Mouse (Mus musculus) embryonic facial prominence, embryonic 12.5 days (tissue): ENCODE data around the gene Ptov1. TPM values are rescaled to one million over a fixed set of nuclear protein-coding genes. Genes with fewer than 3 reads are reported as not detected.
A peak's percentile ranks its signal among the peaks of the same experiment; 100 is the strongest.

Experiments used
- ATAC-seq: fragments of 200-750 bp; cut with Nextera tagmentation; 2 replicates; pipeline ENCODE4 v1.8.0; 2017; ENCODE audit not compliant: insufficient number of reproducible peaks, insufficient read depth, low FRiP score, low TSS enrichment
- H3K27ac ChIP-seq: fragments of 300-500 bp; sonication (generic); 2 replicates; pipeline ENCODE4 v1.5.1; 2016; ENCODE audit warnings: mild to moderate bottlenecking
- H3K27me3 ChIP-seq: fragments of 300-500 bp; sonication (generic); 2 replicates; pipeline ENCODE4 v1.6.1; 2016; ENCODE audit warnings: mild to moderate bottlenecking, moderate library complexity
- H3K36me3 ChIP-seq: fragments of 300-500 bp; sonication (generic); 2 replicates; pipeline ENCODE4 v1.6.1; 2016; ENCODE audit warnings: mild to moderate bottlenecking
- H3K4me1 ChIP-seq: fragments of 300-500 bp; sonication (generic); 2 replicates; pipeline ENCODE4 v1.6.1; 2016
- H3K4me2 ChIP-seq: fragments of 300-500 bp; sonication (generic); replicated peaks from 2 replicates; pipeline ENCODE4 v1.6.1; 2016; ENCODE audit warnings: mild to moderate bottlenecking, moderate library complexity
- H3K4me3 ChIP-seq: fragments of 300-500 bp; sonication (generic); 2 replicates; pipeline ENCODE4 v1.5.1; 2016; ENCODE audit warnings: mild to moderate bottlenecking
- H3K9ac ChIP-seq: fragments of 300-500 bp; sonication (generic); 2 replicates; pipeline ENCODE4 v1.6.1; 2016; ENCODE audit warnings: mild to moderate bottlenecking, moderate library complexity
- H3K9me3 ChIP-seq: fragments of 300-500 bp; sonication (generic); 2 replicates; pipeline ENCODE4 v1.6.1; 2016; ENCODE audit warnings: mild to moderate bottlenecking, moderate library complexity
- WGBS: fragments of 180-500 bp; shearing (Covaris S2); methylation state at CpG from one replicate; pipeline ENCODE4 v1.1.7; 2016; 5-methylcytosine and 5-hydroxymethylcytosine counted together
- polyA plus RNA-seq: library from polyadenylated mRNA; unstranded; fragments of >200 nt; fragmentation: Nextera tagmentation; extraction: Ambion mirVana; gene quantifications from 2 replicates; pipeline ENCODE4 v1.2.1, GENCODE M21; 2016

The Ptov1 gene
- 696 and 750 TPM in 2 replicates for polyA plus RNA-seq

DNA sequence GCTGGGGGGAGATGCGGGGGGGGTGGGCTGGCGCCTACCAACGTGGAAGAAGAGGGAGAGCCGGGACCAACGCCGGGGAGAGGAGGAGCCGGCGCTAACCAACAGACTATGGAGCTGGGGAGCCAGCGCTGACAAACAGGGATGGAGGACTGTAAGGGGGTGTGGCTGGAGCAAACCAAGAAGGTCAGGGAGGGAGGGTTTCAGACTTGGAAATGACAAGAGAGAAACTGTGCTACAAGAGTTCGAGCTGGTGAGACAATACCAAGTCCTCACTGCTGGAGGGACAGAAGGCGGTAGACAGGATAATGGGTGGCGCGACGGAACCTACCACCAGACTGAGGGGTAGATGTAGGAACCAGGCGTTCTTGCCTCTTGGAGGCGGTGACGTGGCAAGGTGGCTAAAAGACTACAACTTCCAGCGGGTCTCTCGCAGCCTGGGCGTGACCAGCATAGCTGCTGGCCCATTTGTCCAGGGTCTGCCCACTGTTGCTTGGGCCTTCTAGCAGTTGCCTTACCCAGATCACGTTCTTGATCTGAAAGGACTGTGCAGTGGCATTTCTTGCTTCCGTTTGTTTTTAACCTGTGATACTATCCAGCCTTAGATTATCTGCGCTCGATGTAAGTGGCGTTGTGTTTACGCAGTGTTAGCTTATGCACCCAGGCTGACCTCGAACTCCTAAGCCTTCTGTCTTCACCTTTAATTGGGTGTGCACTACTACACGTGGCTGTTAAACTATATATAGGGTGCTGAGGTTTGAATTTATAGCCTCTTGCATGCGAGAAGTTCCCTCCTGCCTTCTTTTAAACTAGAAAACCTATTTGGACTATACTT, at the start of gene Ptov1:
Gene Ptov1, minus strand, starts transcription at position 92 of the 832 bp plus-strand sequence.
- Histone ChIP-seq H3K27ac (peak within 1 kb of the TSS; percentile 100), H3K4me3 (peak within 1 kb of the TSS; percentile 86), H3K9ac (peak within 1 kb of the TSS; percentile 99), H3K36me3 (peaks cover 24% of the 10 kb centered on the region), H3K27me3 (no peaks in the 10 kb centered on the region), H3K4me1 (peaks cover 41% of the 10 kb centered on the region), H3K4me2 (peak within 1 kb of the TSS; percentile 95), H3K9me3 (no peaks in the 10 kb centered on the region)
- ATAC-seq, result peak; percentile 92
- WGBS, result 11% methylated on average over 29 of the region's 29 CpGs

DNA sequence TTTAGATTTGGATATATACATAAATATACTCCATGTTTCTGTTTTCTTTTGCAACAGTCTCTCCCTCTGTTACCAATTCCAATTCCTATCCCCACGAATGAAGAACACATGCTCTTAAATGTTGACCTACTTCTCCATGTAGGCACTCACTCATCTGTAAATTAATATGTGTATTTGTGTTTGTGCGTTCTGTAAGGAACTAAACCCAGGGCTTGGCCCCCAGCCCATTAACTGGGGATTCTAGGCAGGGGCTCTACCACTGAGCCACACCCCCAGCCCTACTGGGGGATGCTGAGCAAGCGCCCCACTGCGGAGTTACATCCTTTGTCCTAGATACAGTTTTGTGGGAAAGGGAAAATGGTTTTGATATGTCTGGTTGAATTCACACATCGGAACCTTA, 49.5 kb upstream of the Ptov1 start:
- Histone ChIP-seq H3K9me3 (no peaks in the 10 kb centered on the region), H3K4me1 (no peaks in the 10 kb centered on the region), H3K9ac (no peak overlapping the region), H3K36me3 (peaks cover 50% of the 10 kb centered on the region), H3K4me3 (no peak overlapping the region), H3K4me2 (no peak overlapping the region), H3K27me3 (no peaks in the 10 kb centered on the region), H3K27ac (no peak overlapping the region)
- no peak for ATAC-seq
- WGBS, result 80% methylated on average over 5 of the region's 5 CpGs

DNA sequence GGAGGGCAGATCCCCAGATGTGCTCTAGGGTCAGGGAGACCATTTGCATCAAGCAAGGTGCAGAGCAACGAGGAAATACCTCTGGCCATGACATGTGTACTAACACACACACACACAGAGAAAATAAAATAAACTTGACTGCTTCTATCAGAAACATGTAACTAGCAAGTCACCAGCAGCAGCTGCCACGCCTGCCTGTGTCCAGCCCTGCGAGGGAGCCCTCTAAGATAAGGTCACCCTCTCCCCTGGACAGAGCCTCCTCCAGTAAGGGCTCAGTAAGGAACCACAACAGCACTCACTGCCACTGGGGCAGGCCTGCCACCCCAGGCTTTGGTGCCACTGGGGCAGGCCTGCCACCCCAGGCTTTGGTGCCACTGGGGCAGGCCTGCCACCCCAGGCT, 48.6 kb upstream of the Ptov1 start:
- Histone ChIP-seq H3K4me3 (no peak overlapping the region), H3K9me3 (no peaks in the 10 kb centered on the region), H3K36me3 (peaks cover 51% of the 10 kb centered on the region), H3K4me2 (no peak overlapping the region), H3K27me3 (no peaks in the 10 kb centered on the region), H3K9ac (no peak overlapping the region), H3K4me1 (no peaks in the 10 kb centered on the region), H3K27ac (no peak overlapping the region)
- no peak for ATAC-seq
- 86% methylated on average over 3 of the region's 3 CpGs for WGBS

DNA sequence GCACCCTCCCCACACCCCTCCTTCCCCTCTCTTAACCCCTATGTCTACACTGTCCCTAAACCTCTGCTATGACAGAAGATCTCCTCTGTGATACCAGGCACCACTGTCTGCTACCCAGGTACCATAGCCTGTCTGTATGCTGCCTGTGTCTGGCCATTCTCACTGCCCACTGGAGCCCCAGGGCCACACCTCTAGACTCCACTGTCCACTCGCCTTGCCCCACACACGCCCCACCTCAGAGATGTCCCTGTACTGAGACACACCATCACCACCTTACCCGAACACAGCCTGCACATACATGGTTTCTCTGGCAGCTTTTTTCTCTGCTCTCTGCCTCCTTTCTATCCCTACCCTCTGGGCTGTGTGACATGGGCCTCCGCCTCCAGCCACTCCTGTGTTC, 47.3 kb upstream of the Ptov1 start:
- no peaks in the 10 kb centered on the region for H3K4me1 ChIP-seq
- 94% methylated on average over 4 of the region's 4 CpGs for WGBS
- no peak overlapping the region for H3K27ac ChIP-seq
- no peaks in the 10 kb centered on the region for H3K27me3 ChIP-seq
- no peak overlapping the region for H3K9ac ChIP-seq
- no peaks in the 10 kb centered on the region for H3K9me3 ChIP-seq
- no peak overlapping the region for H3K4me3 ChIP-seq
- no peak; the same call in 1 of the 2 replicates for ATAC-seq
- peaks cover 50% of the 10 kb centered on the region for H3K36me3 ChIP-seq
- no peak overlapping the region for H3K4me2 ChIP-seq

DNA sequence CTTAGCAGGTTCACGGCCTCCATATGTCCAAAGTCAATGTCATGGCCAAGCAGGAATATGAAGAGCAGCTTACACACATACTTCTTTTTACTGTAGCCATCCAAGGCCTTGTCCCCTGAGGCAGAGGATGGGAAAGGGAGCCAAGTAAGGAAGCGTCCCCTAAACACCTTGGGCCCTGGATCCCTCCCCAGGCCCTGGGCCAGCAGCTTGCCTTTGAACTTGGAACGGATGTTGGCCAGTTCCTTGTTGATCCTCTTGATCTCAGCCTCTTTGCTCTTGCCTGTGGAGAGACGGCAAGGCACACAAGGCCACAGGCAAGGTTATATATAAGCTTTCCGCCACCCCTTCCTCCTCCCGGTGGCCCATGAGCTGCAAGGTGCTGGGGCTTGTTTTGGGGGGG, 46.6 kb upstream of the Ptov1 start:
- Histone ChIP-seq H3K9me3 (no peaks in the 10 kb centered on the region), H3K27ac (no peak overlapping the region), H3K36me3 (peaks cover 53% of the 10 kb centered on the region), H3K4me3 (no peak overlapping the region), H3K4me2 (no peak overlapping the region), H3K27me3 (no peaks in the 10 kb centered on the region), H3K9ac (no peak overlapping the region), H3K4me1 (no peaks in the 10 kb centered on the region)
- 90% methylated on average over 6 of the region's 6 CpGs for WGBS
- no peak for ATAC-seq

DNA sequence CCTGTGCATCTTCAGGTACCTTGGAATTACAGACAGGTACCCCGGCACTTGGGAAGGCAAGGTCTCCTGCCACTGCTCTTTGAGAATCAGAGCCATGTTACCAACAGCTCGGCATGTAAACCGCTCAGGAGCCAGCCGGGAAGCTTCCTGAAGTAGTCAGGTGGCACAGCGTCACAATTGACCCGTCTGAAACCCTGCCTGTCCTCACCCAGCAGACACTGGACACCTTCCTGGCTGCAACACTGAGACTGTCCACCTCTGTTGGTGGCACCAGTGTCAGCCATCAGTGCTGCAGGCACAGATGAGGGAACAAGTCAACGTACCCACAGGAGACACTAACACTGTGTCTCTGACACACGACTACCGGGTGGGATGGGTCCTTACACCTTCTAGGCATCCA, 45.7 kb upstream of the Ptov1 start:
- H3K27me3 ChIP-seq, result no peaks in the 10 kb centered on the region
- H3K4me2 ChIP-seq, result no peak overlapping the region
- H3K4me1 ChIP-seq, result no peaks in the 10 kb centered on the region
- no peaks in the 10 kb centered on the region for H3K9me3 ChIP-seq
- no peak overlapping the region for H3K4me3 ChIP-seq
- no peak overlapping the region for H3K9ac ChIP-seq
- 92% methylated on average over 9 of the region's 9 CpGs for WGBS
- no peak overlapping the region for H3K27ac ChIP-seq
- H3K36me3 ChIP-seq, result peaks cover 62% of the 10 kb centered on the region
- ATAC-seq, result no peak

DNA sequence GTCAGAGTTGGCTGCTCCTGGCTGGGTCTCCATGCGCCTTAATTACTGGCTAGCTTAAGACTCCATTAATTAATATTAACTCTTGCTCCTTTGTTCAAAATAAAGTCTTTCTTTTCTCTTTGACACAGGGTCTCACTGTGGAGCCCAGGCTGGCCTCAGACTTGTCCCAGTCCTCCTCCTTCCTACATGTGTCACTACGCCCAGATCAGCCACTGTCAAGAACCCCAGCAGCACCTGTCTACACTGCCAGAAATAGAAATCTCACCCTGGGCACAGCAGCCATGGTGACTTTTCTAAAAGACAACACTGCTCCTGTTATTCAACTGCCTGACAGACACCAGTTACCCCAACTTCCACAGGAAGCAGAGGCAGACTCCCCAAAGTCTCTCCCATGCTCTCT, 44.8 kb upstream of the Ptov1 start:
- H3K27ac ChIP-seq, result no peak overlapping the region
- WGBS, result 88% methylated on average over 2 of the region's 2 CpGs
- no peaks in the 10 kb centered on the region for H3K27me3 ChIP-seq
- no peak overlapping the region for H3K4me3 ChIP-seq
- no peaks in the 10 kb centered on the region for H3K4me1 ChIP-seq
- H3K9ac ChIP-seq, result no peak overlapping the region
- peaks cover 67% of the 10 kb centered on the region for H3K36me3 ChIP-seq
- ATAC-seq, result no peak
- H3K9me3 ChIP-seq, result no peaks in the 10 kb centered on the region
- H3K4me2 ChIP-seq, result no peak overlapping the region

DNA sequence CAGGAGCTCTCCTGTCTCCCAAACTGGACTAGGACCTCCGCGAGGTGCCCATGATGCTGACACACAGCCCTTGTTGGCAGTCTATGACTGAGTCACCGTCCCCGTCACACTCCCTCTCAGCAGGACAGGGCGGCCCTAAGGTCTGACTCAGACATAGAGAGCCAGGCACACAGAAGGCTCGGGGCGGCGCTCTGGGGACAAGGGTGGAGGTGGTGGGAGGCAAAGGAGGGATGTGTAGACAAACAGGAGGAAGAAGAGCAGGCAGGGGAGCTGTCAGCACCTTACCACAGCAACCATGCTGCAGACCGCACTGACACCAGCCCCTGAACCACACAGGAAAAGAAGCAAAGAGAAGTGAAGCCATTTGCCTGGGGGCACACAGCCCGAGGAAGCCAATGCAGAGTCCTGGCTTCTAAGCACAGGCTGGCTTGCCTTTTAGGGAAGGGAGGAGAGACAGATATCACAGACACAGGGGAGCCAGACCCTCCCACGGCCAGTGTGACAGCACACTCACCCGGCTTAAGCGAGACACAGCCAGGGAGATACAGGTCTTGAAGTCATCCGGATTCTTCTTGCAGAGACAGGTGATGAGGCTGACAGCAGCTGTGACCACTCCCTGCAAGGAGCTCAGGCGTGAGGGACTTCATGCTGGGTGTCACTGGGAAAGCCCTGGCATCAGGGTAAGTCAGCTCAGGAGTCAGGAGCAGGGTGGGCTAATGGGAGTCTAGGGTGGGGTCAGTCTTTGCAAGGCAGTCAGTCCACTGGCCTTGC, 39.3 kb upstream of the Ptov1 start:
- peaks cover 97% of the 10 kb centered on the region for H3K36me3 ChIP-seq
- H3K27ac ChIP-seq, result no peak overlapping the region
- 88% methylated on average over 15 of the region's 15 CpGs for WGBS
- no peak overlapping the region for H3K4me2 ChIP-seq
- ATAC-seq, result no peak
- H3K4me1 ChIP-seq, result no peaks in the 10 kb centered on the region
- no peaks in the 10 kb centered on the region for H3K9me3 ChIP-seq
- no peaks in the 10 kb centered on the region for H3K27me3 ChIP-seq
- no peak overlapping the region for H3K9ac ChIP-seq
- no peak overlapping the region for H3K4me3 ChIP-seq

DNA sequence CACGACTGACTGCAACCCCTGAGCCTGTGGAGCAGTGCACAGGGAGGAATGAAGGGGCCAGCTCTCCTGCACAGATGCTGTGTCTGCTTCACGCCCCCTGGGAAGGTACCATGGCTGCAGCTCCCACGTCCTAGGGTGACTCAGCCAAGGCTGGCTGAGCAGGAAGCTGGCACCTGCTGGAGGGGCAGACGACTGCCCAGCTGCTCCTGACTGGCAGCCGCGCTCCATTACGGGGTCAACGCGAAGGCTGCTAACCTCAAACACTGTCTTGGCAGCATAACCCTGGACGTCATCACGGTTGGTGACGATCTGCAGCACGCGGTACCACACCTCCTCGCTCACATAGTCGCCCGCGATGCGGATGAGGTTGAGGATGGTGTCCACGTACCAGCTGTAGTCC, 35.8 kb upstream of the Ptov1 start:
- H3K4me1 ChIP-seq, result peaks cover 13% of the 10 kb centered on the region
- no peak overlapping the region for H3K4me3 ChIP-seq
- ATAC-seq, result no peak
- no peaks in the 10 kb centered on the region for H3K27me3 ChIP-seq
- no peaks in the 10 kb centered on the region for H3K9me3 ChIP-seq
- no peak overlapping the region for H3K9ac ChIP-seq
- H3K27ac ChIP-seq, result 0 out of 2 replicates have a peak overlapping the region, but pooled peaks have one; percentile 17
- peaks cover 90% of the 10 kb centered on the region for H3K36me3 ChIP-seq
- no peak overlapping the region for H3K4me2 ChIP-seq
- WGBS, result 95% methylated on average over 20 of the region's 20 CpGs

DNA sequence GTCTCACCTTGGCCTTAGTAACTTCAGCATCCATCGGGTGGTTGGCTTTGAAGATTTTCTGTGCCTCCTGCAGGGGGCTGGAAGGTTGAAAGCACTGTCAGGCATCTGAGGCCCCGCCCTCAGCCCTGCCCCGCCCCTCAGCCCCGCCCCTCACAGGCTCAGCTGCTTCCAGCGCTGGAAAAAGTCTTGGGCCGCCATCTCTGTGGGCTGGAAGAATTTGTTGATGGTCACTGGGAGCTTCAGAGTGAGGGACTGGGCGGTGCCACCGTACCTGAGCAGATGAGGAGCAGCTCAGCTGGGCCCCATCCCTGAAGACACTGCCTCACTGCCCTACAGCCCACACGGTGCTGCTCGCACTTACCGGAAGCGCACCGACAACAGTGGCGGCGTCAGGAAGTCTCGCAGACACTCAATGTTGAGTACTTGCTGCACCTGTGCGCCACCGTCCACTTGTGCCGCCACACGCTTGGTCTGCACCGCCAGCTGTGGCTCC, 31.7 kb upstream of the Ptov1 start:
- H3K4me2 ChIP-seq, result peak overlapping the region; percentile 48
- peaks cover 69% of the 10 kb centered on the region for H3K36me3 ChIP-seq
- ATAC-seq, result 0 out of 2 replicates have a peak, but pooled peaks have one; percentile 41
- H3K27ac ChIP-seq, result peak overlapping the region; percentile 46; the same call in 1 of the 2 replicates
- no peaks in the 10 kb centered on the region for H3K27me3 ChIP-seq
- peak overlapping the region; percentile 21 for H3K4me3 ChIP-seq
- H3K4me1 ChIP-seq, result peaks cover 29% of the 10 kb centered on the region
- no peaks in the 10 kb centered on the region for H3K9me3 ChIP-seq
- no peak overlapping the region; the same call in 1 of the 2 replicates for H3K9ac ChIP-seq
- 20% methylated on average over 21 of the region's 21 CpGs for WGBS

DNA sequence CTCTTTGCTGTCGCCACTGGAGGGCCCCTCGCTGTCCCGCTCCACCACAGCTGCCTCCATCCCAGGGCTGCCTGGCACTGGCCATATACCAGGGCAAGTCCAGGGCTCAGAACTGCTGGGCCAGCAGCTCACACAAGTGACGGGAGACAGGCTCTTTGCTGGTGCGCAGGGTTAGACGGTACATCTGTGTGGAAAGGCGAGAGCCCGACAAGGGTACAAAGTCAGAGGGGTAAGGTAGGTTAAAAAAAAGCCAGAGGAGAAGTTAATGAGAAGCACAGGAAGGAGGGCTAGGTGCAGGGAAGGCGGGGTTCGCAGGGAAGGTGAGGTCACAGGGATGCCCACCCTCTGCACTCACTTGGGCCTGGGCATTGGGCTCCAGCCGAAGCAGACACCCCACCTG, 31.0 kb upstream of the Ptov1 start:
- Histone ChIP-seq H3K4me3 (no peak overlapping the region), H3K9me3 (no peaks in the 10 kb centered on the region), H3K4me1 (peaks cover 29% of the 10 kb centered on the region), H3K36me3 (peaks cover 63% of the 10 kb centered on the region), H3K9ac (no peak overlapping the region), H3K27ac (0 out of 2 replicates have a peak overlapping the region, but pooled peaks have one; percentile 46), H3K4me2 (no peak overlapping the region), H3K27me3 (no peaks in the 10 kb centered on the region)
- ATAC-seq, result no peak
- WGBS, result 86% methylated on average over 11 of the region's 11 CpGs
